Mouse (Mus musculus) forebrain, embryonic 11.5 days (tissue): ENCODE results near the gene Arid1b. TPM values are rescaled to one million over a fixed set of nuclear protein-coding genes. Genes with fewer than 3 reads are reported as not detected.
"Not testable (repeated sequence)": the region's sequence is repeated elsewhere in the genome, so short reads cannot be mapped to it uniquely, and the experiment has no call there.

ENCODE experiments used
- ATAC-seq: fragments of 200-750 bp; cut with Nextera tagmentation; replicated peaks from 2 replicates; pipeline ENCODE4 v1.8.0; 2017; ENCODE audit warnings: moderate TSS enrichment; ENCODE audit not compliant: low FRiP score
- DNase-seq: peaks from one replicate; pipeline ENCODE4 v3.0.0-alpha.2; 2017; ENCODE audit warnings: low spot score
- H3K27ac ChIP-seq: fragments of 300-500 bp; sonication (generic); 2 replicates; pipeline ENCODE4 v1.5.1; 2014; ENCODE audit warnings: low read depth, low read length
- H3K27me3 ChIP-seq: fragments of 300-500 bp; sonication (generic); 2 replicates; pipeline ENCODE4 v1.6.1; 2014; ENCODE audit warnings: mild to moderate bottlenecking, low read length, mixed read lengths; ENCODE audit not compliant: control insufficient read depth, insufficient read depth
- H3K36me3 ChIP-seq: fragments of 300-500 bp; sonication (generic); 2 replicates; pipeline ENCODE4 v1.6.1; 2014; ENCODE audit warnings: mild to moderate bottlenecking, low read length, moderate library complexity, mixed read lengths; ENCODE audit not compliant: control insufficient read depth, insufficient read depth
- H3K4me1 ChIP-seq: fragments of 300-500 bp; sonication (generic); replicated peaks from 2 replicates; pipeline ENCODE4 v1.6.1; 2014; ENCODE audit warnings: low read length, mixed read lengths; ENCODE audit not compliant: control insufficient read depth, insufficient read depth
- H3K4me2 ChIP-seq: fragments of 300-500 bp; sonication (generic); 2 replicates; pipeline ENCODE4 v1.6.1; 2014; ENCODE audit warnings: low read depth, mild to moderate bottlenecking, low read length, moderate library complexity, mixed read lengths; ENCODE audit not compliant: severe bottlenecking
- H3K4me3 ChIP-seq: fragments of 300-500 bp; sonication (generic); 2 replicates; pipeline ENCODE4 v1.5.1; 2014; ENCODE audit warnings: low read depth, low read length
- H3K9ac ChIP-seq: fragments of 300-500 bp; sonication (generic); 2 replicates; pipeline ENCODE4 v1.6.1; 2014; ENCODE audit warnings: low read length
- H3K9me3 ChIP-seq: fragments of 300-500 bp; sonication (generic); 2 replicates; pipeline ENCODE4 v1.6.1; 2016; ENCODE audit warnings: low read length, mixed read lengths; ENCODE audit not compliant: control insufficient read depth
- WGBS: fragments of 180-500 bp; shearing (Covaris S2); extraction: QIAGEN DNeasy Blood & Tissue Kit; methylation state at CpG from one replicate; pipeline ENCODE4 v1.1.7; 2014; 5-methylcytosine and 5-hydroxymethylcytosine counted together
- polyA plus RNA-seq: library from polyadenylated mRNA; unstranded; fragments of >200 nt; fragmentation: Nextera tagmentation; extraction: Ambion mirVana; gene quantifications from 2 replicates; pipeline ENCODE4 v1.2.1, GENCODE M21; 2014

Gene Arid1b
- polyA plus RNA-seq, 1 experiment from 2014 or later: 16.3 TPM

DNA sequence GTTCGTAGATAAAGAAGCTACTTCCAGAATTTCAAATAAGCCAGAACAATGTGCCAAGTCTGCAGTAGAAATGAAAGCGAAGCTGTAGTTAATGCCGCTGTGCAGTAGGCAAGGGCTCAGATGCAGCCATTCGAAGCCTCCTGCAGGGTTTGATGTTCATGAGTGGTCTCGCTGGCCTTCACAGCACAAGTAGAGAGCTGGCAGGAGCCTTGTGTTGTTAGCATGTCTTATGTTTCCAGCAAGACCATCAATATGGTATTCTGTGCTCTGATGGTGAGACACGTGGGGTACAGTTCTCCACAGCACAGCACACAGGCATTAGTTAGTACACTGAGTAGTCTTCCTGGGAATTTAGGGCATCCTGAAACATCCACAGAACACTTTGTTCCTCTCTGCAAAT lies 111.6 kb downstream of the Arid1b start:
- H3K9ac ChIP-seq: no peak overlapping the region
- H3K4me2 ChIP-seq: no peak overlapping the region
- H3K4me3 ChIP-seq: no peak overlapping the region
- H3K27me3 ChIP-seq: no peaks in the 10 kb centered on the region
- no peaks in the 10 kb centered on the region for H3K36me3 ChIP-seq
- H3K27ac ChIP-seq: no peak overlapping the region
- ATAC-seq: no peak
- H3K9me3 ChIP-seq: no peaks in the 10 kb centered on the region
- peaks cover 12% of the 10 kb centered on the region; the same call in 1 of the 2 replicates for H3K4me1 ChIP-seq
- WGBS: 61% methylated on average over 6 of the region's 6 CpGs
- no peak for DNase-seq

GRCm38 (mm10) chr17:5106263-5107195 lies 112.4 kb downstream of the Arid1b start:
- H3K4me2 ChIP-seq: no peak overlapping the region
- DNase-seq (no peak), ATAC-seq (no peak)
- H3K27ac ChIP-seq: no peak overlapping the region
- H3K27me3 ChIP-seq: no peaks in the 10 kb centered on the region
- H3K4me3 ChIP-seq: no peak overlapping the region
- peaks cover 8% of the 10 kb centered on the region; the same call in 1 of the 2 replicates for H3K4me1 ChIP-seq
- no peaks in the 10 kb centered on the region for H3K36me3 ChIP-seq
- H3K9me3 ChIP-seq: no peaks in the 10 kb centered on the region
- WGBS: 79% methylated on average over 11 of the region's 11 CpGs
- 0 out of 2 replicates have a peak overlapping the region, but pooled peaks have one; percentile 16 for H3K9ac ChIP-seq

DNA sequence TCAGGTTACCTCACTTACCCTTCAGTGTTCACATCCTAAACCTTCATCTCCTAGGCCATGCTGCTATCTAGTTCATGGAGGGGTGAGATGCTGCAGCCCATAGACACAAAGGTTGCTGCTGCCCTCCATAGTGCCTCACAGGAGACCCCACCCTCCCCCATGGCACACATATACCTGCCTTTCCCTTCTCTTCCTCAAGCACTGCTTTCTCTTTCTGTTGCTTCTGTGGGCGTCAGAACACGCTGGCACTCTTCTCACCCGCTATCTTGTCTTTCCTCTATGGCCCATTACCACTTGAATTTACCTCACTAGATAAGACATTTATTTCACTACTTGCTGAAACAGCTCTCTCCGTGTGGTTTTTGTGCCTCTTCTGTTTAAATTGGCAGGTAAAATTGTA lies 113.4 kb downstream of the Arid1b start:
- H3K4me2 ChIP-seq: no peak overlapping the region
- DNase-seq (no peak), ATAC-seq (no peak)
- H3K36me3 ChIP-seq: no peaks in the 10 kb centered on the region
- H3K27ac ChIP-seq: no peak overlapping the region
- H3K9ac ChIP-seq: no peak overlapping the region
- 91% methylated on average over 4 of the region's 4 CpGs for WGBS
- no peaks in the 10 kb centered on the region for H3K9me3 ChIP-seq
- peaks cover 6% of the 10 kb centered on the region; the same call in 1 of the 2 replicates for H3K4me1 ChIP-seq
- no peaks in the 10 kb centered on the region for H3K27me3 ChIP-seq
- no peak overlapping the region for H3K4me3 ChIP-seq

- H3K27me3 ChIP-seq: no peaks in the 10 kb centered on the region
- no peak overlapping the region for H3K9ac ChIP-seq
- H3K36me3 ChIP-seq: no peaks in the 10 kb centered on the region
- H3K4me3 ChIP-seq: no peak overlapping the region
- H3K4me1 ChIP-seq: peaks cover 6% of the 10 kb centered on the region; the same call in 1 of the 2 replicates
- DNase-seq (no peak), ATAC-seq (no peak)
- H3K9me3 ChIP-seq: no peaks in the 10 kb centered on the region
- WGBS: 54% methylated on average over 1 of the region's 1 CpGs
- no peak overlapping the region for H3K4me2 ChIP-seq
- H3K27ac ChIP-seq: no peak overlapping the region
Measured at GRCm38 (mm10) chr17:5108022-5108421, 113.9 kb downstream of the Arid1b start.

GRCm38 (mm10) chr17:5108546-5109142 lies 114.5 kb downstream of the Arid1b start:
- WGBS: 84% methylated on average over 2 of the region's 2 CpGs
- Histone ChIP-seq H3K9me3 (no peaks in the 10 kb centered on the region), H3K4me1 (peaks cover 6% of the 10 kb centered on the region; the same call in 1 of the 2 replicates)

DNA sequence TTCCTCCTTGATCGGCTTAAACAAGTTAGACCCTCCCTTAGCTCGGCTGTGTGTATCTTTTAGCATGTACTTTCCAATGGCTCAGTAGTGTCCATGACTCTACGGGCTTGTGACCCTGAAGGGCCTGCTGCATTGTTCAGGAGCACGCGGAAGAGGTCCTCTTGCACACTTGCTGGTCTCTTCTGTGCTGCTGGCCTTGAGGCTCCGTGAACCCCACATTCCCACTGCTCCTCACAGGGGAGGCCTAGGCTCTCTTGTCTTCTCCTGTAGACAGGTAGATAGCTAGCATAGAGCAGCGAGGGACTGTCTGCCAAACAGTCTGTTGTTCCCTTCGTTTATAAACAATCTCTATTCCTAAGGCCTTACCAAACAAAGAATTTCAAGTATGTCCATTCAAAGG lies 115.2 kb downstream of the Arid1b start:
- Histone ChIP-seq H3K27ac (no peak overlapping the region), H3K27me3 (no peaks in the 10 kb centered on the region), H3K4me2 (no peak overlapping the region), H3K4me3 (no peak overlapping the region), H3K9ac (no peak overlapping the region), H3K36me3 (no peaks in the 10 kb centered on the region), H3K4me1 (peaks cover 6% of the 10 kb centered on the region; the same call in 1 of the 2 replicates), H3K9me3 (no peaks in the 10 kb centered on the region)
- DNase-seq: no peak
- no peak for ATAC-seq
- WGBS: 84% methylated on average over 8 of the region's 8 CpGs

More at GRCm38 (mm10) chr17:5108546-5109142, 114.5 kb downstream of the Arid1b start:
- Histone ChIP-seq H3K4me3 (no peak overlapping the region), H3K27me3 (no peaks in the 10 kb centered on the region), H3K4me2 (no peak overlapping the region), H3K9ac (no peak overlapping the region), H3K27ac (no peak overlapping the region), H3K36me3 (no peaks in the 10 kb centered on the region)
- no peak for DNase-seq
- ATAC-seq: no peak

DNA sequence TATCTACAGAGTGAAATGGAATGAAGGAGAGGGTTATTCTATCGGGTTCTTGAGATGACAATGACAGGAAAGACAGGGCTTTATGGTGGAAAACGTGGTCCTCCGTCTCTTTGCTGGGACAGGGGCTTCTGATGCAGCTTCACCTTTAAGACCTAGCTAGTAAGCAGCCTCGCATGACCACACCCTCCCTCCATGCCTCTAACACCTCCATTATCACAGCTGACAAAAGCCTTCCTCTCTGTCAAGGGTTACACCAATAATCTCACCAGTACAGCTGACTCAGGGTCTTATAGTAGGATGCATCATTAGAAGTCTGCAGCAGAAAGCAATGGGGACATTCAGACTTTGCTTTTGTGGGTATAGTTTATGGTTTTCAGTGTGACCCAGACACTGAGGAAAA lies 116.0 kb downstream of the Arid1b start:
- Histone ChIP-seq H3K9ac (no peak overlapping the region), H3K4me2 (no peak overlapping the region), H3K4me3 (no peak overlapping the region), H3K9me3 (no peaks in the 10 kb centered on the region), H3K27ac (no peak overlapping the region), H3K36me3 (no peaks in the 10 kb centered on the region), H3K27me3 (no peaks in the 10 kb centered on the region), H3K4me1 (peaks cover 4% of the 10 kb centered on the region; the same call in 1 of the 2 replicates)
- ATAC-seq: no peak
- WGBS: 90% methylated on average over 4 of the region's 4 CpGs
- DNase-seq: no peak

DNA sequence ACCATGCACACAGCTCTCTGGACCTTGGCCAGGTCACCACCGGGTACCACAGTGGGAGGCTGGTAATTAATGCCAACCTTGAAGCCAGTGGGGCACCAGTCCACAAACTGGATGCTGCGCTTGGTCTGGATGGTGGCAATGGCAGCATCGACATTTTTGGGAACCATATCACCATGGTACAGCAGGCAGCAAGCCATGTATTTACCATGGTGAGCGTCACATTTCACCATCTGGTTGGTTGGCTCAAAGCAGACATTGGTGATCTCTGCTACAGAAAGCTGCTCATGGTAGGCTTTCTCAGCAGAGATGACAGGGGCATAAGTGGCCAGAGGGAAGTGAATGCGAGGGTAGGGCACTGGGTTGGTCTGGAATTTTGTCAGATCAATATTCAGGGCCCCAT lies 116.8 kb downstream of the Arid1b start:
- H3K9me3 ChIP-seq, H3K4me1 ChIP-seq, H3K4me3 ChIP-seq, DNase-seq, H3K36me3 ChIP-seq, H3K9ac ChIP-seq, H3K27me3 ChIP-seq, H3K27ac ChIP-seq, ATAC-seq, H3K4me2 ChIP-seq: not testable (repeated sequence)
- WGBS: 96% methylated on average over 5 of the region's 5 CpGs
